Mouse (Mus musculus): ENCODE results near the gene Mtfr2. TPM values are rescaled to one million over a fixed set of nuclear protein-coding genes. Genes with fewer than 3 reads are reported as not detected.
A peak's percentile ranks its signal among the peaks of the same experiment; 100 is the strongest.

Mtfr2 gene
- polyA plus RNA-seq, 1 experiment from 2014 or later = 2.8 TPM

- no peak overlapping the region for H3K27ac ChIP-seq
- peaks cover 98% of the 10 kb centered on the region for H3K36me3 ChIP-seq
- no peaks in the 10 kb centered on the region for H3K27me3 ChIP-seq (ENCODE audit: insufficient read depth, poor library complexity, severe bottlenecking)
- H3K4me3 ChIP-seq = no peak overlapping the region
- no peak for DNase-seq (ENCODE audit: low spot score)
- H3K4me1 ChIP-seq = no peaks in the 10 kb centered on the region
- H3K9me3 ChIP-seq = no peaks in the 10 kb centered on the region
- 97% methylated on average over 2 of the region's 2 CpGs for WGBS
Measured at GRCm38 (mm10) chr10:20331262-20331661, 16.3 kb upstream of the Mtfr2 start.

DNA sequence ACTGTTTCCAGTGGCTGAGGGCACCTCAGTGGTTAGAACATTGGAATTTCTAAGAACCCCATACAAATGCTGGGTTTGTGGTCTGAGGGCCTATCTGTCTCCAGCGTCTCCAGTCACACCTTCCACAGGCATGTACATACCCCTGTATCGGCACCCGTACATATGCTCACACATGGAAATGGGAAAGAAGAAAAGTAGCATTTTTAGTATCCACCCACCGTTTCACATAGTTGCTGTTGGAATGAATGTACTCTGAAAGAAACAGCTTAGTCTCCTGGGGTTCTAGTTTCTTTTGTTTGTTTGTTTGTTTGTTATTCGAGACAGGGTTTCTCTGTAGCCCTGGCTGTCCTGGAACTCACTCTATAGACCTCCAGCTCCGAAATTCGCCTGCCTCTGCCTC lies 9.7 kb upstream of the Mtfr2 start:
- DNase-seq (ENCODE audit: low spot score) = no peak
- no peaks in the 10 kb centered on the region for H3K9me3 ChIP-seq
- no peaks in the 10 kb centered on the region for H3K4me1 ChIP-seq
- H3K27me3 ChIP-seq (ENCODE audit: insufficient read depth, poor library complexity, severe bottlenecking) = no peaks in the 10 kb centered on the region
- H3K4me3 ChIP-seq = no peak overlapping the region
- peaks cover 92% of the 10 kb centered on the region for H3K36me3 ChIP-seq
- WGBS = 90% methylated on average over 7 of the region's 7 CpGs
- no peak overlapping the region for H3K27ac ChIP-seq

GRCm38 (mm10) chr10:20345736-20346135 lies 1.8 kb upstream of the Mtfr2 start:
- H3K27me3 ChIP-seq (ENCODE audit: insufficient read depth, poor library complexity, severe bottlenecking) = no peaks in the 10 kb centered on the region
- WGBS = 77% methylated on average over 1 of the region's 1 CpGs
- H3K27ac ChIP-seq = no peak overlapping the region
- no peak for DNase-seq (ENCODE audit: low spot score)
- no peak overlapping the region for H3K4me3 ChIP-seq
- H3K9me3 ChIP-seq = no peaks in the 10 kb centered on the region
- peaks cover 7% of the 10 kb centered on the region; the same call in 1 of the 2 replicates for H3K4me1 ChIP-seq
- peaks cover 44% of the 10 kb centered on the region for H3K36me3 ChIP-seq

GRCm38 (mm10) chr10:20348894-20349293 lies 1.3 kb downstream of the Mtfr2 start:
- DNase-seq (ENCODE audit: low spot score) = no peak
- no peaks in the 10 kb centered on the region for H3K27me3 ChIP-seq (ENCODE audit: insufficient read depth, poor library complexity, severe bottlenecking)
- no peaks in the 10 kb centered on the region for H3K9me3 ChIP-seq
- no peak overlapping the region for H3K27ac ChIP-seq
- H3K4me3 ChIP-seq = 0 out of 2 replicates have a peak overlapping the region, but pooled peaks have one; percentile 79
- 93% methylated on average over 2 of the region's 2 CpGs for WGBS
- H3K4me1 ChIP-seq = peaks cover 7% of the 10 kb centered on the region; the same call in 1 of the 2 replicates
- peaks cover 28% of the 10 kb centered on the region for H3K36me3 ChIP-seq

DNA sequence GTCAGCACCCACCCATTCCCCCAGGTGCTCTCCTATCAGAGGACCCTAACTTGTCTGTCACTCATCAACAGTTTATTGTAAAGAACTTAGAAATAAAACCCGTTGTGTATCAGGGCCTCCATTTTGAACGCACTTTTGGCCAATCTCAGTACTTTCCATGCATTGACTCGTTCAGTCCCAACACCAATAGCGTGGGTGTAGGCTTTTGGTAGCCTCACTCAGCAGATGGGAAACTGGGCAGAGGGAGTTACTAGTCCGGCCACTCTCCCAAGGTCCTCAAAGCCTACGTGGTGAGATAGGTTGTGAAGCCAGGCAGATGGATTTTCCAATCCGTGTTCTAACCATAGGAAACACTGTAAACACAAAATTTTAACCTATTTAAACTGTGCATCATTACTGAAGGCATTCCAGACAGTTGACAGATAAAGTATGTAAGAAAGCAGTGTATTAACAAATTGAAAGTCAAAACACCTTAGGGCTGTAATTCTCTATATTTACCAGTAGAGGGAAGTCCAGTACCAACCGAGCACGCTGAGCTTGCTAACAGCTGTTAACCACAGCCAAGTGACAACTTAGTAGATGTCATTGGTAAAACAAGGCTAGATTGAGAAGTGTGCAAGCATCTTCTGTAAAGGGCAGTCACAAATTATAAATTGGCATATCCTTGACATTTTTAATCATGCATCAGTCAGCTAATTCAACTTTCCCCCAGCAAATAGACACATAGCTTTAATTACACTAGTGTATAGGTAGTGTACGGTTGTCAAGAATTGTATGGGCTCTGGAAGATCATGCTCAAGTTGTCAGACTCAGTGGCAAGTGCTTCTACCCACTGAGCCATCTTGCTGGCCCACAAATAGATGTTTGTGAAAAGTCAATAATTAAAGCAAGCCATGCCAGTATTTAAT lies 14.2 kb downstream of the Mtfr2 start:
- no peak overlapping the region for H3K27ac ChIP-seq
- no peak overlapping the region for H3K4me3 ChIP-seq
- H3K36me3 ChIP-seq = peaks cover 22% of the 10 kb centered on the region
- no peaks in the 10 kb centered on the region for H3K9me3 ChIP-seq
- no peaks in the 10 kb centered on the region for H3K4me1 ChIP-seq
- DNase-seq (ENCODE audit: low spot score) = no peak
- WGBS = 59% methylated on average over 10 of the region's 10 CpGs
- H3K27me3 ChIP-seq (ENCODE audit: insufficient read depth, poor library complexity, severe bottlenecking) = no peaks in the 10 kb centered on the region

DNA sequence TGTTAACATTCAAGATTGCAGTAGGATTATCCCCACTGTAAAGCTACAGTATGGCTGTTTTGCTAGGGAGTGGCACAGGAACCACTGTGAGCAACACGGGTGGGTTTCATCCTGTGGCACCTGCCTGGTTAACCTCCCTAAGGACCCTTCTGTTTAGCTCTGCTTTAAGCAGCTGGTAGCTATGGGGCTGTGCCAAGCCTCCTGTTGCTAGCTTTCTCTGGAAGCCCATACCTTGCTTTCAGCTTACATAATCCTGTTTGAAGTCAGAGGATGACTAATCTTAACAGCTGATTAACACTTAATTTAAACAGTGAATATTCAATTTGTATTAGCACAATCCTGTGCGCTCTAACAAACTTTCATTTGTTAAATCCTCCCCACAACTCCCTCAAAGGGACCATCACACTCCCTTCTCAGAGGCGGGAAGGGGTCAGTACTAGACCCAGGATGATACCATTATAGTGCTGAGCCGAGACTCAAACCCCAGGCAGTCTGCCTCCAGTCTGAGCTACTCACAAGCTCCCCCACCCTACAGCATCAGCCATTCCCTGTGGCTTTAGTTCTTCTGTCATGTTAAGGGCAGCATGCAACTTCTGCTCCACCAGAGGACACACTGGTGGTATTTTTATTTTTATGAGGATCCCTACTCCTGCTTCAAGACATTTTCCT lies 15.0 kb downstream of the Mtfr2 start:
- no peak for DNase-seq (ENCODE audit: low spot score)
- H3K36me3 ChIP-seq = peaks cover 14% of the 10 kb centered on the region
- H3K9me3 ChIP-seq = 0 out of 2 replicates have a peak, but pooled peaks cover 2% of the 10 kb centered on the region
- H3K27ac ChIP-seq = no peak overlapping the region
- no peaks in the 10 kb centered on the region for H3K4me1 ChIP-seq
- H3K4me3 ChIP-seq = no peak overlapping the region
- no peaks in the 10 kb centered on the region for H3K27me3 ChIP-seq (ENCODE audit: insufficient read depth, poor library complexity, severe bottlenecking)
- WGBS = 59% methylated on average over 4 of the region's 4 CpGs

GRCm38 (mm10) chr10:20372046-20372445 lies 24.5 kb downstream of the Mtfr2 start:
- no peak for DNase-seq (ENCODE audit: low spot score)
- no peak overlapping the region for H3K4me3 ChIP-seq
- no peak overlapping the region for H3K27ac ChIP-seq
- no peaks in the 10 kb centered on the region for H3K27me3 ChIP-seq (ENCODE audit: insufficient read depth, poor library complexity, severe bottlenecking)
- 91% methylated on average over 5 of the region's 5 CpGs for WGBS
- H3K4me1 ChIP-seq = no peaks in the 10 kb centered on the region
- no peaks in the 10 kb centered on the region for H3K36me3 ChIP-seq
- 0 out of 2 replicates have a peak, but pooled peaks cover 7% of the 10 kb centered on the region for H3K9me3 ChIP-seq

DNA sequence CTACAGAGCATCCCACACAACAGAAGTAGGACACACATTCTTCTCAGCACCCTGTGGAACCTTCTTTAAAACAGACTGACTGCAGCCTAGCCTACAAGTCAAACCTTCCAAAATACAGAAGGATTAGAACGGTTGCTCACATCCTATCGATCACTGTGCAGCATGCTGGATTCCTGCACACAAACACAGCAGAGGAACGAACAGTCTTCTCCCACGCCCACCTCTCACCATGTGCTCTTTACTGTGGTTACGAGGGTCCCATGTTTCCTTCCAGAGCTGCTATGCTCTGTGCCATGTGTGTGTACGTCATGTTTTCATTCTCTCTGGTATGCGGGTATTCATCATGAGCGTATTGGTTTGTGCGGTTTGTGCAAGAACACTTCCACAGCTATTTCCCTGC lies 30.1 kb downstream of the Mtfr2 start:
- no peak for DNase-seq (ENCODE audit: low spot score)
- Histone ChIP-seq H3K9me3 (no peaks in the 10 kb centered on the region), H3K36me3 (no peaks in the 10 kb centered on the region), H3K27me3 (ENCODE audit: insufficient read depth, poor library complexity, severe bottlenecking) (no peaks in the 10 kb centered on the region), H3K4me1 (peaks cover 5% of the 10 kb centered on the region; the same call in 1 of the 2 replicates), H3K27ac (no peak overlapping the region), H3K4me3 (no peak overlapping the region)
- 88% methylated on average over 9 of the region's 9 CpGs for WGBS

DNA sequence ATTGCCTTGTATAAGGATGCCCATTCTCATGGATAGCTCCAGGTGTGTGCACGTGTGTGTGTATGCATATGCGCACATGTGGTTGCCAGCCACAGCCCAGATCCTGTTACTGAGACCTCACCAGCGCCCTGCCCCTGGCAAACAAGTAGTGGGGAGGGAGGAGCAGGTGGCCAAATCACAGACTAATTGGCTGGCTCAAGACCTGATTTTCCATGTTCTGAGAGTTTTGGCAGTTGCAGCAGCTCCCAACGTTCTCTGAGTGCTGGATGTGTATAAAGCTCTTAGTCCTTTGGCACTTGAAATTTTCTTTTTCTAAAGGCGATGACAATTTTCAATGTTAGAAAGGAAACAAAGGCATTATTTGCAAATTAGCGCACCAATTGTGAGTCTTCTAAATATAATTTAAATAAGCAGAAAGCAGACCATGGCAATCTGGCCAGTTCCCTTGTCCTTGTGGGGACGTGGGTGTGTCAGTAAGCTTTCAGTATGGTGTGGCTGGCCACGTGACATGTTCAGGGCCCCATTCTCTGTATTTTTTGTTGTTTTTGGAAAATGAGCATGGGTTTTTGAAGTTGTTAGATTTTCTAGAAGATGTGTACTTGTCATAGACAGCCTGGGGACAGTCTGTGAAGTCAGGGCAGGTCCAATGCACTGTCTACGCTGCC lies 31.6 kb downstream of the Mtfr2 start:
- no peak for DNase-seq (ENCODE audit: low spot score)
- H3K27me3 ChIP-seq (ENCODE audit: insufficient read depth, poor library complexity, severe bottlenecking) = no peaks in the 10 kb centered on the region

DNA sequence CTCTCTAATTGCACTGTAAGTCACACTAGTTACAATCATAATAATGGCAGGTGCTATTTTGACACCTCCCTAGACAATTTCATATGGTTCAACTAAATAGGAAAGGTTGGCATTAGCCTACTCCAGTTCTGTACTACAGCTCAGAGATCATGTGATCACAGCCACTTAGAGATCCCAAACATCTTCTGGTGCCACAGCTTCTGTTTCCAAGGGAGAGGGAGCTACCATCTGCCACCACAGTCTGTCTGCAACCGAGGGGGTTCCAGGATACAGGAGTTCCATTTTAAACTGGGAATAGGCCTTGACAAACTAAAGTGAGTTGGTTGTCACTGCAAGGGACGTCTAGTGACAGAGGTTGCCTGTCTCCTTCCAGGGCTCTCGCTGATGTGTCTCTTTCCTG lies 33.2 kb downstream of the Mtfr2 start:
- H3K27me3 ChIP-seq (ENCODE audit: insufficient read depth, poor library complexity, severe bottlenecking) = no peaks in the 10 kb centered on the region
- no peaks in the 10 kb centered on the region for H3K9me3 ChIP-seq
- no peak overlapping the region for H3K27ac ChIP-seq
- H3K4me1 ChIP-seq = peaks cover 10% of the 10 kb centered on the region; the same call in 1 of the 2 replicates
- WGBS = 75% methylated on average over 3 of the region's 3 CpGs
- H3K4me3 ChIP-seq = no peak overlapping the region
- H3K36me3 ChIP-seq = no peaks in the 10 kb centered on the region
- no peak for DNase-seq (ENCODE audit: low spot score)

More for the DNA sequence above, 31.6 kb downstream of the Mtfr2 start:
- WGBS = 84% methylated on average over 9 of the region's 9 CpGs
- Histone ChIP-seq H3K4me1 (peaks cover 10% of the 10 kb centered on the region; the same call in 1 of the 2 replicates), H3K27ac (no peak overlapping the region), H3K36me3 (no peaks in the 10 kb centered on the region), H3K9me3 (no peaks in the 10 kb centered on the region), H3K4me3 (no peak overlapping the region)

- Histone ChIP-seq H3K9me3 (no peaks in the 10 kb centered on the region), H3K4me1 (peaks cover 10% of the 10 kb centered on the region; the same call in 1 of the 2 replicates)
- WGBS = 76% methylated on average over 3 of the region's 3 CpGs
Measured at GRCm38 (mm10) chr10:20381352-20381751, 33.8 kb downstream of the Mtfr2 start.

GRCm38 (mm10) chr10:20382807-20383419 lies 35.3 kb downstream of the Mtfr2 start:
- Histone ChIP-seq H3K4me1 (peaks cover 10% of the 10 kb centered on the region; the same call in 1 of the 2 replicates), H3K4me3 (no peak overlapping the region), H3K27me3 (ENCODE audit: insufficient read depth, poor library complexity, severe bottlenecking) (no peaks in the 10 kb centered on the region), H3K9me3 (no peaks in the 10 kb centered on the region), H3K36me3 (no peaks in the 10 kb centered on the region), H3K27ac (no peak overlapping the region)
- WGBS = 68% methylated on average over 6 of the region's 6 CpGs
- DNase-seq (ENCODE audit: low spot score) = no peak

More at GRCm38 (mm10) chr10:20381352-20381751, 33.8 kb downstream of the Mtfr2 start:
- no peaks in the 10 kb centered on the region for H3K27me3 ChIP-seq (ENCODE audit: insufficient read depth, poor library complexity, severe bottlenecking)
- no peak for DNase-seq (ENCODE audit: low spot score)
- no peak overlapping the region for H3K27ac ChIP-seq
- H3K4me3 ChIP-seq = no peak overlapping the region
- no peaks in the 10 kb centered on the region for H3K36me3 ChIP-seq
